Mouse (Mus musculus) neural tube, embryonic 11.5 days (tissue): ENCODE data around the gene Cfap58. TPM values are rescaled to one million over a fixed set of nuclear protein-coding genes. Genes with fewer than 3 reads are reported as not detected.

Experiments
- ATAC-seq: fragments of 200-750 bp; cut with Nextera tagmentation; 2 replicates; pipeline ENCODE4 v1.8.0; 2017; ENCODE audit warnings: moderate number of reproducible peaks, mild to moderate bottlenecking, moderate TSS enrichment, moderate library complexity; ENCODE audit not compliant: insufficient read depth, low FRiP score, low TSS enrichment
- DNase-seq: peaks from one replicate; pipeline ENCODE4 v3.0.0-alpha.2; 2015; ENCODE audit warnings: low spot score
- H3K27ac ChIP-seq: fragments of 300-500 bp; sonication (generic); 2 replicates; pipeline ENCODE4 v1.5.1; 2014; ENCODE audit warnings: low read depth, mild to moderate bottlenecking, low read length
- H3K27me3 ChIP-seq: fragments of 300-500 bp; sonication (generic); 2 replicates; pipeline ENCODE4 v1.6.1; 2014; ENCODE audit warnings: mild to moderate bottlenecking, low read length, mixed read lengths; ENCODE audit not compliant: control insufficient read depth, insufficient read depth
- H3K36me3 ChIP-seq: fragments of 300-500 bp; sonication (generic); 2 replicates; pipeline ENCODE4 v1.6.1; 2014; ENCODE audit warnings: mild to moderate bottlenecking, low read length, moderate library complexity, mixed read lengths; ENCODE audit not compliant: control insufficient read depth, insufficient read depth
- H3K4me1 ChIP-seq: fragments of 300-500 bp; sonication (generic); 2 replicates; pipeline ENCODE4 v1.6.1; 2014; ENCODE audit warnings: low read length, mixed read lengths; ENCODE audit not compliant: control insufficient read depth, insufficient read depth
- H3K4me2 ChIP-seq: fragments of 300-500 bp; sonication (generic); 2 replicates; pipeline ENCODE4 v1.6.1; 2014; ENCODE audit warnings: low read depth, mild to moderate bottlenecking, moderate library complexity
- H3K4me3 ChIP-seq: fragments of 300-500 bp; sonication (generic); 2 replicates; pipeline ENCODE4 v1.5.1; 2014; ENCODE audit warnings: low read depth, low read length
- H3K9ac ChIP-seq: fragments of 300-500 bp; sonication (generic); 2 replicates; pipeline ENCODE4 v1.6.1; 2014; ENCODE audit warnings: mild to moderate bottlenecking, low read length
- H3K9me3 ChIP-seq: fragments of 300-500 bp; sonication (generic); 2 replicates; pipeline ENCODE4 v1.6.1; 2016; ENCODE audit warnings: low read length; ENCODE audit not compliant: control insufficient read depth
- WGBS: fragments of 180-500 bp; shearing (Covaris S2); extraction: QIAGEN DNeasy Blood & Tissue Kit; methylation state at CpG from one replicate; pipeline ENCODE4 v1.1.7; 2014; 5-methylcytosine and 5-hydroxymethylcytosine counted together
- polyA plus RNA-seq: library from polyadenylated mRNA; unstranded; fragments of >200 nt; fragmentation: Nextera tagmentation; extraction: Ambion mirVana; gene quantifications from 2 replicates; pipeline ENCODE4 v1.2.1, GENCODE M21; 2014

The Cfap58 gene
- polyA plus RNA-seq, result 0.11 TPM in 2 replicates

DNA sequence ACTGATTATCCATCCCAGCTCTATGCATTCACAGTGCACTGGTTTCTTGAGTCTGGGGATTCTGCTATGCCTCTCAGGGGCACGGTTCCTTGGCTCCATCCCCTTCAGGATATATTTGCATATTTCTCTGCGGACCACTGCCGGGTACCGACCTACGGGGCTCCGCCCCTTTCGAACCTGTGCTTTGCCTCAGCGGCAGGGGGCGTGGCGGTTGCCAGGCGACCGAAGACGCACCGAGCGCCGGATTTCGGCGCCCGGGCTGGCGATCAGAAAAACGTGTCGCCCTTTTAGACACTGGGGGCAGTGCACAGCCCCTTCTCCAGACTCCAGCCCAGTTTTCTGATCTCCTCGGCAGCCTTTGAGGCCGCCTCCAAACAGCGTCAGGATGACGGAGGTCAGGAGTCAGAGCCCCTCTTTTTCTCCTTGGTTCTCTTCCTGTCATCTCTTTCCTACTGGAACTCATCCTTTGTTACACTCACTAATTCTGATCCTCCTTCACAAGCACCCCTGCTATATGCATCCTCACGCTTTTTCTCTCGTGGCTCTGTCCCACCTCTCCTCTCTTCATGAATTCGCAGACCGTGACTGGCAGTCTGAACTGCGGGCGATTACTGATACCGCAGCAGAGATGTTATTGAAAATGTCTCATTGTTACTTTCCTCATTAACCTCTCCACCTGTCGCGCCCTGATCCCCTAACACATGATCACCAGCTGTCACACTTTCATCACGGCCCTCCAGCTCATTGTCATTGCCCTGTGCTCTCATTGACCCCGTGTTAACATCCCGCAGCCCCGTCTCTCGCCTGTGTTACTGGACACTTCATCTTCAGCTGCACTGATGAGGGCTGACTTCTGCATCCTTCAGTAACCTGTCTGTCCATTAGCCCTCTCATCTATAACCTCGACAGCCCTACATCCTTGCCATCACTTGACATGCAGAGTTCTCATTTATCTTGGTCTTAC is at the start of gene Cfap58:
TSS of gene Cfap58 (plus strand) at position 233 of the 964 bp plus-strand sequence.
- peak within 1 kb of the TSS; percentile 26 for H3K4me3 ChIP-seq
- H3K27me3 ChIP-seq, result no peaks in the 10 kb centered on the region
- 5% methylated on average over 41 of the region's 41 CpGs for WGBS
- H3K36me3 ChIP-seq, result no peaks in the 10 kb centered on the region
- H3K4me2 ChIP-seq, result peak within 1 kb of the TSS; percentile 67
- no peak within 1 kb of the TSS for H3K27ac ChIP-seq
- peak within 1 kb of the TSS; percentile 31 for H3K9ac ChIP-seq
- H3K4me1 ChIP-seq, result peaks cover 6% of the 10 kb centered on the region
- no peaks in the 10 kb centered on the region for H3K9me3 ChIP-seq
- peak; percentile 90 for ATAC-seq
- DNase-seq, result peak; percentile 89

- Histone ChIP-seq H3K4me3 (no peak overlapping the region), H3K4me2 (no peak overlapping the region), H3K9ac (no peak overlapping the region), H3K27me3 (no peaks in the 10 kb centered on the region), H3K36me3 (no peaks in the 10 kb centered on the region), H3K4me1 (no peaks in the 10 kb centered on the region), H3K27ac (no peak overlapping the region), H3K9me3 (no peaks in the 10 kb centered on the region)
- WGBS, result 91% methylated on average over 8 of the region's 8 CpGs
- no peak for DNase-seq
- ATAC-seq, result no peak
Measured at GRCm38 (mm10) chr19:47888037-47888436, 49.4 kb upstream of the Cfap58 start.

GRCm38 (mm10) chr19:47890489-47891130 is 46.9 kb upstream of the Cfap58 start:
- no peak for ATAC-seq

GRCm38 (mm10) chr19:47891562-47892312 is 45.7 kb upstream of the Cfap58 start:
- Histone ChIP-seq H3K9me3 (no peaks in the 10 kb centered on the region), H3K27ac (no peak overlapping the region), H3K36me3 (peaks cover 8% of the 10 kb centered on the region), H3K4me1 (no peaks in the 10 kb centered on the region), H3K4me3 (no peak overlapping the region), H3K27me3 (no peaks in the 10 kb centered on the region), H3K4me2 (no peak overlapping the region), H3K9ac (no peak overlapping the region)
- 78% methylated on average over 11 of the region's 11 CpGs for WGBS
- DNase-seq (no peak), ATAC-seq (no peak)

More at GRCm38 (mm10) chr19:47890489-47891130, 46.9 kb upstream of the Cfap58 start:
- Histone ChIP-seq H3K4me1 (no peaks in the 10 kb centered on the region), H3K36me3 (peaks cover 2% of the 10 kb centered on the region), H3K4me2 (no peak overlapping the region), H3K27ac (no peak overlapping the region), H3K9me3 (no peaks in the 10 kb centered on the region), H3K9ac (no peak overlapping the region), H3K4me3 (no peak overlapping the region), H3K27me3 (no peaks in the 10 kb centered on the region)
- DNase-seq, result no peak
- 72% methylated on average over 10 of the region's 10 CpGs for WGBS

GRCm38 (mm10) chr19:47893092-47893491 is 44.4 kb upstream of the Cfap58 start:
- H3K27ac ChIP-seq, result no peak overlapping the region
- no peak overlapping the region for H3K4me3 ChIP-seq
- ATAC-seq (no peak), DNase-seq (no peak)
- H3K4me1 ChIP-seq, result no peaks in the 10 kb centered on the region
- H3K27me3 ChIP-seq, result no peaks in the 10 kb centered on the region
- 95% methylated on average over 6 of the region's 6 CpGs for WGBS
- peaks cover 9% of the 10 kb centered on the region for H3K36me3 ChIP-seq
- no peak overlapping the region for H3K9ac ChIP-seq
- H3K4me2 ChIP-seq, result no peak overlapping the region
- no peaks in the 10 kb centered on the region for H3K9me3 ChIP-seq

DNA sequence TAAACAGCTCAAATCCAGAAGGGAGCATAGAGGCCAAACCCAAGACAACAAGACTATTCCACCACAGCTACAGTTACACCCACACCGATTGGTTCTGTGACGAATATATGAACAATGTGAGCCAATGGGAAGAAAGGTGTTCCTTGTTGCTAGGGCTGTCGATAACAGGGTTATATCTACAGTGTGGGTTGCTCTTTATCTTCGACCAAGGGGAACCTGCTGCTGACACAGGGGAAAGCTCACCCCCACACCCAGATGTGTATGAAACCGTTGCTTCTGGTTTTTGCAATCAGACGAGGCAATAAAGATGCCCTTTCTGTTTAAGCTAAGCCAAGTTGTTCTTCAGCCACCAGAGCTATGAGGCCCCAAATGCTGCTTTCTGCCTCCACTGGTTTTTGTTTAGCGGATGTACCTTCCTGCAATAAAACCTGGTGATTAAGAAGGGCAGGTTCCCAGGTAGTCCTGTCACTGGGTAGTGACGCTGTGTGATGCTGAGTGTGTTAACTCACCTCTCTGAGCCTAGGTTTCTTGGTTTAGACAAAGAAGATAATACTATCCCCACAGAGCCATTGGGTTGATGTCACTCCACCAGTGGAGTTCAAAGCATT is 38.9 kb upstream of the Cfap58 start:
- DNase-seq, result no peak
- Histone ChIP-seq H3K36me3 (peaks cover 9% of the 10 kb centered on the region), H3K4me3 (no peak overlapping the region), H3K4me2 (no peak overlapping the region), H3K27ac (no peak overlapping the region), H3K9ac (no peak overlapping the region), H3K9me3 (no peaks in the 10 kb centered on the region), H3K4me1 (no peaks in the 10 kb centered on the region), H3K27me3 (no peaks in the 10 kb centered on the region)
- no peak for ATAC-seq
- WGBS, result 93% methylated on average over 8 of the region's 8 CpGs

GRCm38 (mm10) chr19:47900012-47900411 is 37.5 kb upstream of the Cfap58 start:
- H3K9me3 ChIP-seq, result no peaks in the 10 kb centered on the region
- no peak overlapping the region for H3K4me2 ChIP-seq
- H3K9ac ChIP-seq, result no peak overlapping the region
- H3K27me3 ChIP-seq, result no peaks in the 10 kb centered on the region
- ATAC-seq (no peak), DNase-seq (no peak)
- no peaks in the 10 kb centered on the region; the same call in 1 of the 2 replicates for H3K4me1 ChIP-seq
- H3K36me3 ChIP-seq, result peaks cover 9% of the 10 kb centered on the region
- no peak overlapping the region for H3K27ac ChIP-seq
- H3K4me3 ChIP-seq, result no peak overlapping the region
- 66% methylated on average over 6 of the region's 6 CpGs for WGBS

DNA sequence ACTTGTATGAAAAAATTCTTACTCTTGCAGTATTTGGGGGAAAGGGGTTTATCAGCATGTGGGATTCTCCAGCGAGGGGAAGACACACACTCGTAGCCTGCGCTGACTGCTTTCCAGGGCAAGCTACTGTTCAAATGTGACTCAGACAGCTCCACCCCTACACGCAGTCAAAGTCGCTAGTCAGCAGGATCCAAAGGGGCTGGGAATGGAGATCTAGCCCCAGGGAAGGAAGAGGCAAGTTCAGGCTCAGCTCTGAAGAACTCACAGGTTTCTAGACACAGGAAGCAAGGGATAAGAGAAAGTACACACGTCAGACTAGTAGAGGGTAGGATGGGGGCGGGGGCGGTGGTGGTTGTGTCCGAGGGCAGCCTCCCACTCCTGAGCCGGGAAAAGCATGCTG is 36.9 kb upstream of the Cfap58 start:
- DNase-seq (no peak), ATAC-seq (no peak)
- H3K4me3 ChIP-seq, result no peak overlapping the region
- no peak overlapping the region for H3K9ac ChIP-seq
- 85% methylated on average over 10 of the region's 10 CpGs for WGBS
- no peak overlapping the region for H3K27ac ChIP-seq
- H3K9me3 ChIP-seq, result no peaks in the 10 kb centered on the region
- no peak overlapping the region for H3K4me2 ChIP-seq
- H3K36me3 ChIP-seq, result peaks cover 7% of the 10 kb centered on the region
- no peaks in the 10 kb centered on the region for H3K27me3 ChIP-seq
- no peaks in the 10 kb centered on the region; the same call in 1 of the 2 replicates for H3K4me1 ChIP-seq
